Mouse (Mus musculus): Measurements from ENCODE around the gene C3ar1. TPM values are rescaled to one million over a fixed set of nuclear protein-coding genes. Genes with fewer than 3 reads are reported as not detected.
A peak's percentile ranks its signal among the peaks of the same experiment; 100 is the strongest.

C3ar1 gene
- total RNA-seq (2014; fragmentation: Nextera tagmentation) = not detected in 2 replicates
- 0.04 and 0.10 TPM in 2 replicates for total RNA-seq (2017)

- peak; percentile 84 for ATAC-seq (replicated peaks; ENCODE audit: poor library complexity, severe bottlenecking)
Observed at GRCm38 (mm10) chr6:122855955-122856354, at the start of gene C3ar1. C3ar1 (minus strand) TSS chr6:122856161.

GRCm38 (mm10) chr6:122892442-122893049 is 36.6 kb upstream of the C3ar1 start:
- ATAC-seq (replicated peaks; ENCODE audit: poor library complexity, severe bottlenecking) = peak; percentile 93

- ATAC-seq (replicated peaks; ENCODE audit: poor library complexity, severe bottlenecking) = peak; percentile 31
Observed at GRCm38 (mm10) chr6:122889599-122889998, 33.6 kb upstream of the C3ar1 start.

GRCm38 (mm10) chr6:122883603-122884002 is 27.6 kb upstream of the C3ar1 start:
- ATAC-seq (replicated peaks; ENCODE audit: poor library complexity, severe bottlenecking) = no peak

GRCm38 (mm10) chr6:122881287-122881686 is 25.3 kb upstream of the C3ar1 start:
- no peak for ATAC-seq (replicated peaks; ENCODE audit: poor library complexity, severe bottlenecking)

GRCm38 (mm10) chr6:122879781-122880505 is 24.0 kb upstream of the C3ar1 start:
- no peak for ATAC-seq (replicated peaks; ENCODE audit: poor library complexity, severe bottlenecking)

- no peak for ATAC-seq (replicated peaks; ENCODE audit: poor library complexity, severe bottlenecking)
Observed at GRCm38 (mm10) chr6:122879141-122879735, 23.3 kb upstream of the C3ar1 start.

GRCm38 (mm10) chr6:122874720-122875389 is 18.9 kb upstream of the C3ar1 start:
- ATAC-seq (replicated peaks; ENCODE audit: poor library complexity, severe bottlenecking) = peak; percentile 20

- ATAC-seq (replicated peaks; ENCODE audit: poor library complexity, severe bottlenecking) = peak; percentile 79
Observed at GRCm38 (mm10) chr6:122873871-122874719, 18.1 kb upstream of the C3ar1 start, which contains the start of gene Necap1. Necap1 (plus strand) TSS chr6:122874474.

GRCm38 (mm10) chr6:122872800-122873199 is 16.8 kb upstream of the C3ar1 start:
- peak; percentile 83 for ATAC-seq (replicated peaks; ENCODE audit: poor library complexity, severe bottlenecking)

GRCm38 (mm10) chr6:122869846-122870245 is 13.9 kb upstream of the C3ar1 start:
- ATAC-seq (replicated peaks; ENCODE audit: poor library complexity, severe bottlenecking) = no peak

GRCm38 (mm10) chr6:122867914-122868313 is 12.0 kb upstream of the C3ar1 start:
- 0 out of 2 replicates have a peak, but pooled peaks have one; percentile 38 for ATAC-seq (replicated peaks; ENCODE audit: poor library complexity, severe bottlenecking)

- peak; percentile 99 for ATAC-seq (replicated peaks; ENCODE audit: poor library complexity, severe bottlenecking)
Observed at GRCm38 (mm10) chr6:122862871-122863270, 6.9 kb upstream of the C3ar1 start.

GRCm38 (mm10) chr6:122862434-122862833 is 6.5 kb upstream of the C3ar1 start:
- no peak for ATAC-seq (replicated peaks; ENCODE audit: poor library complexity, severe bottlenecking)

GRCm38 (mm10) chr6:122854552-122854951 is 1.4 kb downstream of the C3ar1 start:
- ATAC-seq (replicated peaks; ENCODE audit: poor library complexity, severe bottlenecking) = no peak

- peak; percentile 91 for ATAC-seq (replicated peaks; ENCODE audit: poor library complexity, severe bottlenecking)
Observed at GRCm38 (mm10) chr6:122852696-122853095, 3.3 kb downstream of the C3ar1 start.

GRCm38 (mm10) chr6:122843759-122844158 is 12.2 kb downstream of the C3ar1 start:
- ATAC-seq (replicated peaks; ENCODE audit: poor library complexity, severe bottlenecking) = no peak

GRCm38 (mm10) chr6:122837539-122837938 is 18.4 kb downstream of the C3ar1 start:
- ATAC-seq (replicated peaks; ENCODE audit: poor library complexity, severe bottlenecking) = no peak

GRCm38 (mm10) chr6:122836974-122837373 is 19.0 kb downstream of the C3ar1 start:
- no peak for ATAC-seq (replicated peaks; ENCODE audit: poor library complexity, severe bottlenecking)

- peak; percentile 91 for ATAC-seq (replicated peaks; ENCODE audit: poor library complexity, severe bottlenecking)
Observed at GRCm38 (mm10) chr6:122834365-122834764, 21.6 kb downstream of the C3ar1 start.

All from granulocyte monocyte progenitor cell, adult 5-6 weeks (primary cell).